In genomic region chr17:33926207-33926932, GRCm38 (mm10) we compare ENCODE assay signal across 10 mouse cellular contexts. TPM values are rescaled to one million over a fixed set of nuclear protein-coding genes. Genes with fewer than 3 reads are reported as not detected.
DNase-seq lines count a peak whose midpoint lies in the region; TF ChIP-seq lines count a peak whose summit lies in the region.
"Had no signal": no experiment of that assay in that cellular context is flagged by ENCODE, and none has a peak within 500 bp of the region (broad histone marks: within the 10 kb centered on the region; RNA-seq: fewer than 3 reads in every experiment).

No protein-coding gene starts in this region.

- peak; percentile 33 for TF ChIP-seq CTCF in left cerebral cortex, adult 2 months (IDR thresholded peaks at IDR 0.05)

- H3K4me1 ChIP-seq in embryonic facial prominence, embryonic 10.5 days, result peaks cover 32% of the 10 kb centered on the region

- no peak overlapping the region for H3K4me3 ChIP-seq in left cerebral cortex, adult 2 months
- H3K4me3 ChIP-seq in embryonic facial prominence, embryonic 10.5 days, result 0 out of 2 replicates have a peak overlapping the region, but pooled peaks have one; percentile 18

- no peaks in the 10 kb centered on the region for H3K9me3 ChIP-seq in embryonic facial prominence, embryonic 10.5 days

- DNase-seq in embryo, embryonic 9.5 days (ENCODE audit: extremely low spot score), result peak; percentile 37
- no peak for DNase-seq in embryo, embryonic 11 days
- DNase-seq in left cerebral cortex, adult 2 months (ENCODE audit: extremely low spot score in 1 of 2, low spot score in 2 of 2), result no peak
- no peak for DNase-seq in left cerebral cortex, postnatal 4 days
- DNase-seq in 3T3-L1 (ENCODE audit: low read depth, low spot score), result peak; percentile 49
- DNase-seq in embryonic facial prominence, embryonic 10.5 days (ENCODE audit: low spot score), result peak; percentile 45
- DNase-seq in yolk sac, embryonic 10.5 days (ENCODE audit: low spot score), result no peak
- DNase-seq in natural killer cell, adult 2 months (ENCODE audit: low spot score in 2 of 2), result no peak
- DNase-seq: adrenal gland, postnatal 36 days; heart, postnatal 10 days had no signal

- H3K27me3 ChIP-seq in embryonic facial prominence, embryonic 10.5 days (replicated peaks; ENCODE audit: low read depth, poor library complexity, severe bottlenecking), result peaks cover 1% of the 10 kb centered on the region; the same call in 1 of the 2 replicates

- H3K36me3 ChIP-seq in embryonic facial prominence, embryonic 10.5 days (replicated peaks), result peaks cover 25% of the 10 kb centered on the region

- 75% methylated on average over 17 of the region's 17 CpGs for WGBS in embryonic facial prominence, embryonic 10.5 days

- H3K27ac ChIP-seq in left cerebral cortex, adult 2 months, result no peak overlapping the region
- no peak overlapping the region for H3K27ac ChIP-seq in embryonic facial prominence, embryonic 10.5 days (replicated peaks)

- intact Hi-C loops in left cerebral cortex, adult 2 months (cut with DNase I), result loop anchor here (10.0 kb wide), 1 partner anchor 1542 kb away; the partner anchor contains the start of gene Wiz
- intact Hi-C loops in left cerebral cortex, postnatal 4 days (cut with DNase I), result no loop called here

RNA-seq across cellular contexts. Expression of gene Rgl2, which starts 3.0 kb away (rescaled TPM):
- 10 to 100 TPM; 63.4 to 74.3 TPM for total RNA-seq in left cerebral cortex, adult 2 months (2021)
- 10 to 100 TPM; 74.1 to 75.5 TPM for total RNA-seq in left cerebral cortex, postnatal 4 days (2021)
- polyA plus RNA-seq in embryonic facial prominence, embryonic 10.5 days (2016; fragmentation: Nextera tagmentation; extraction: Ambion mirVana), result 40.2 and 41.0 TPM in 2 replicates

RNA-seq across cellular contexts. Expression of gene Zbtb22, which starts 10.7 kb away (rescaled TPM):
- total RNA-seq in left cerebral cortex, adult 2 months (2021), result 10 to 100 TPM; 35.8 to 36.0 TPM
- total RNA-seq in left cerebral cortex, postnatal 4 days (2021), result 10 to 100 TPM; 33.2 to 36.8 TPM
- polyA plus RNA-seq in embryonic facial prominence, embryonic 10.5 days (2016; fragmentation: Nextera tagmentation; extraction: Ambion mirVana), result 19.6 and 21.1 TPM in 2 replicates

RNA-seq across cellular contexts. Expression of gene Tapbp, which starts 10.7 kb away (rescaled TPM):
- total RNA-seq in left cerebral cortex, adult 2 months (2021), result 10 to 100 TPM; 41.3 to 44.2 TPM
- 10 to 100 TPM; 45.5 to 56.6 TPM for total RNA-seq in left cerebral cortex, postnatal 4 days (2021)
- 9.9 and 11.8 TPM in 2 replicates for polyA plus RNA-seq in embryonic facial prominence, embryonic 10.5 days (2016; fragmentation: Nextera tagmentation; extraction: Ambion mirVana)

RNA-seq across cellular contexts. Expression of gene Pfdn6, which starts 13.8 kb away (rescaled TPM):
- total RNA-seq in left cerebral cortex, adult 2 months (2021), result 10 to 100 TPM; 93.0 to 97.6 TPM
- 10 to 100 TPM; 90.5 to 96.1 TPM for total RNA-seq in left cerebral cortex, postnatal 4 days (2021)
- 233 and 235 TPM in 2 replicates for polyA plus RNA-seq in embryonic facial prominence, embryonic 10.5 days (2016; fragmentation: Nextera tagmentation; extraction: Ambion mirVana)

RNA-seq across cellular contexts. Expression of gene Wdr46, which starts 14.1 kb away (rescaled TPM):
- 10 to 100 TPM; 14.7 to 18.4 TPM for total RNA-seq in left cerebral cortex, adult 2 months (2021)
- 10 to 100 TPM; 30.1 to 36.6 TPM for total RNA-seq in left cerebral cortex, postnatal 4 days (2021)
- polyA plus RNA-seq in embryonic facial prominence, embryonic 10.5 days (2016; fragmentation: Nextera tagmentation; extraction: Ambion mirVana), result 62.1 and 66.0 TPM in 2 replicates

Comparison
In these comparisons a context has a peak if more than half of its experiments do, and no peak if none do; other contexts are left out.
1. DNase-seq: peak in embryo, embryonic 9.5 days (single experiment), 3T3-L1 (single experiment) and embryonic facial prominence, embryonic 10.5 days (single experiment); none in embryo, embryonic 11 days (single experiment), left cerebral cortex, adult 2 months (0 of 2), left cerebral cortex, postnatal 4 days (single experiment), yolk sac, embryonic 10.5 days (single experiment) and natural killer cell, adult 2 months (0 of 2).